Mouse (Mus musculus): Measurements from ENCODE around the gene Rgma.

DNA sequence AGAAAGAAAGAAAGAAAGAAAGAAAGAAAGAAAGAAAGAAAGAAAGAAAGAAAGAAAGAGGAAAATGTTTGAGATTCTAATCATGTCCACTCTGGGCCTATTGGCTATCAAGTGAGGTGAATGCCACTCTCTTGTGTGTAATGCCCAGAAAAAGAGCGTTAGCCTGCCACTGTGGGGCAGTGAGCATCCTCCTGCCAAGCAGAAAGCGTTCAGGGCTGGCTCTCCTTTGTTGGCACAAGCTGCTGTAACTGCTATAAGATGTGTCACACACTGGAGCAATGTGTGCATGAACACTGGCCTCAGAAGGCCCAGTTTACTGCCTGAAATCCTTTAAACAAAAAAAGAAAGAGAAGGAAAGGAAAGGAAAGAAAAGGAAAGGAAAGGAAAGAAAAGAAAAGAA, 26.8 kb downstream of the Rgma start:
- TF ChIP-seq POLR2A (IDR thresholded peaks at IDR 0.05; ENCODE audit: low read depth, low read length) (no peak), JUND (conservative IDR thresholded peaks at IDR 0.05; ENCODE audit: low read depth, low read length) (no peak), RAD21 (IDR thresholded peaks at IDR 0.05; ENCODE audit: low read depth, low read length) (no peak), CTCF (conservative IDR thresholded peaks at IDR 0.05 in 1 of 2, IDR thresholded peaks at IDR 0.05 in 1 of 2; ENCODE audit: low read depth in 2 of 2, low read length in 2 of 2) (no peak)
